Mouse (Mus musculus) C3H10T1/2 (cell line): ENCODE results near the gene Dcaf6. TPM values are rescaled to one million over a fixed set of nuclear protein-coding genes. Genes with fewer than 3 reads are reported as not detected.

Experiments used
- polyA plus RNA-seq, 2 experiments: library from polyadenylated mRNA; unstranded; fragments of >200 nt; fragmentation: generic; extraction: Trizol; gene quantifications; one replicate each; pipeline ENCODE4 v1.2.1; 2012; ENCODE audit warnings: missing spikeins in 2 of 2

Gene Dcaf6
- polyA plus RNA-seq: 10 to 100 TPM in 1 of 2 experiments, under 1 TPM in 1; 0.57 to 13.1 TPM

GRCm38 (mm10) chr1:165460360-165460800 is at the start of gene Dcaf6, which contains the start of gene Mpc2:
Dcaf6 (minus strand) TSS chr1:165460475.
Mpc2 (plus strand) TSS chr1:165460637.

GRCm38 (mm10) chr1:165484688-165485233 is 24.5 kb upstream of the Dcaf6 start, which contains the start of gene Adcy10:
Adcy10 (plus strand) TSS chr1:165485183.

GRCm38 (mm10) chr1:165295489-165295888 is 164.8 kb downstream of the Dcaf6 start, which contains the start of gene Gpr161:
Gpr161 (plus strand) TSS chr1:165295789.

Other genes starting within 250 kb of the Dcaf6 start
- gene Tiprl, start 223.5 kb downstream of the Dcaf6 start, polyA plus RNA-seq: 10 to 100 TPM in 1 of 2 experiments, 1 to 10 TPM in 1; 2.7 to 27.3 TPM
- 1 to 10 TPM; 1.1 to 4.3 TPM for gene Gpr161, start 164.7 kb downstream of the Dcaf6 start, polyA plus RNA-seq
- gene Mpc2, start 162 bp upstream of the Dcaf6 start, polyA plus RNA-seq: 100 to 1,000 TPM in 1 of 2 experiments, 10 to 100 TPM in 1; 28.6 to 127 TPM
- under 1 TPM in 1 of 2 experiments, not detected in 1; 0.07 TPM for gene Adcy10, start 24.7 kb upstream of the Dcaf6 start, polyA plus RNA-seq
- gene Mpzl1, start 174.1 kb upstream of the Dcaf6 start, polyA plus RNA-seq: 100 to 1,000 TPM in 1 of 2 experiments, 10 to 100 TPM in 1; 16.1 to 110 TPM
- gene Rcsd1, start 249.3 kb upstream of the Dcaf6 start, polyA plus RNA-seq: under 1 TPM; 0.04 to 0.09 TPM